Mouse (Mus musculus): ENCODE data around the gene Eif5a. TPM values are rescaled to one million over a fixed set of nuclear protein-coding genes. Genes with fewer than 3 reads are reported as not detected.
A peak's percentile ranks its signal among the peaks of the same experiment; 100 is the strongest.
"Not testable (repeated sequence)": the region's sequence is repeated elsewhere in the genome, so short reads cannot be mapped to it uniquely, and the experiment has no call there.

Gene Eif5a
- polyA plus RNA-seq, 1 experiment from 2014 or later = 1,061 TPM

- H3K4me3 ChIP-seq (ENCODE audit: low read depth, low read length) = no peak within 1 kb of the TSS
- no peak for ATAC-seq
- no peaks in the 10 kb centered on the region for H3K9me3 ChIP-seq (replicated peaks; ENCODE audit: control insufficient read depth, low read length, poor library complexity, severe bottlenecking)
- H3K36me3 ChIP-seq (ENCODE audit: control insufficient read depth, insufficient read depth, low read length) = peaks cover 13% of the 10 kb centered on the region
- WGBS = 10% methylated on average over 24 of the region's 24 CpGs
- H3K27me3 ChIP-seq (ENCODE audit: control insufficient read depth, insufficient read depth, low read depth, low read length) = peaks cover 60% of the 10 kb centered on the region
- H3K4me1 ChIP-seq (ENCODE audit: control insufficient read depth, insufficient read depth, low read length) = peaks cover 6% of the 10 kb centered on the region; the same call in 1 of the 2 replicates
- no peak within 1 kb of the TSS for H3K9ac ChIP-seq (ENCODE audit: low read depth, low read length)
- H3K4me2 ChIP-seq (ENCODE audit: low read length) = peak within 1 kb of the TSS; percentile 15; the same call in 1 of the 2 replicates
- H3K27ac ChIP-seq (ENCODE audit: low read length) = no peak within 1 kb of the TSS
Measured at GRCm38 (mm10) chr11:69964650-69965270, 43.0 kb upstream of the Eif5a start, which contains the start of gene Cldn7. Gene Cldn7 (plus strand): TSS chr11:69964779.

GRCm38 (mm10) chr11:69961841-69962240, 40.1 kb upstream of the Eif5a start:
- WGBS = 44% methylated on average over 5 of the region's 5 CpGs
- Histone ChIP-seq H3K27ac (ENCODE audit: low read length) (no peak overlapping the region), H3K9ac (ENCODE audit: low read depth, low read length) (no peak overlapping the region), H3K36me3 (ENCODE audit: control insufficient read depth, insufficient read depth, low read length) (no peaks in the 10 kb centered on the region), H3K27me3 (ENCODE audit: control insufficient read depth, insufficient read depth, low read depth, low read length) (peaks cover 50% of the 10 kb centered on the region), H3K4me3 (ENCODE audit: low read depth, low read length) (no peak overlapping the region), H3K4me2 (ENCODE audit: low read length) (no peak overlapping the region), H3K9me3 (replicated peaks; ENCODE audit: control insufficient read depth, low read length, poor library complexity, severe bottlenecking) (no peaks in the 10 kb centered on the region), H3K4me1 (ENCODE audit: control insufficient read depth, insufficient read depth, low read length) (peaks cover 6% of the 10 kb centered on the region; the same call in 1 of the 2 replicates)
- no peak for ATAC-seq

DNA sequence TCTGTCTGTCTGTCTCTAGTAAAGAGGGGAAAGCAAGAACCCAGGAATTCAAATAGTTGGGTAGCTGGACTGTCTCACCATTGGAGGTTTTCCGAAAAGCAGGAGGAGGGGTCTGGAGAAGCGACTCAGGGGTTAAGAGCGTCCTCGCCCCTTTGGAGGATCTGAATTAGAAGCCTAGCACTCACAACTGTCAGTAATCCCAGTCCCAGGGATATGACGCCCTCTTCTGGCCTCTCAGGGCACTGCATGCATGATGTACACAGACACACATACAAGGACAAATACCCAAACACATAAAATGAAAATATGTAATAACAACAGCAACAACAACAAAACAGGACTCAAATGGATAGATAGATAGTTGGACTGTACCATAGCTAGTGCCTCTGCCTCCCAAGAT, 38.9 kb upstream of the Eif5a start:
- Histone ChIP-seq H3K4me3 (ENCODE audit: low read depth, low read length) (no peak overlapping the region), H3K9me3 (replicated peaks; ENCODE audit: control insufficient read depth, low read length, poor library complexity, severe bottlenecking) (no peaks in the 10 kb centered on the region), H3K27me3 (ENCODE audit: control insufficient read depth, insufficient read depth, low read depth, low read length) (peaks cover 39% of the 10 kb centered on the region), H3K4me2 (ENCODE audit: low read length) (no peak overlapping the region), H3K4me1 (ENCODE audit: control insufficient read depth, insufficient read depth, low read length) (peaks cover 2% of the 10 kb centered on the region; the same call in 1 of the 2 replicates), H3K27ac (ENCODE audit: low read length) (no peak overlapping the region), H3K36me3 (ENCODE audit: control insufficient read depth, insufficient read depth, low read length) (no peaks in the 10 kb centered on the region), H3K9ac (ENCODE audit: low read depth, low read length) (no peak overlapping the region)
- 26% methylated on average over 5 of the region's 5 CpGs for WGBS
- no peak for ATAC-seq

DNA sequence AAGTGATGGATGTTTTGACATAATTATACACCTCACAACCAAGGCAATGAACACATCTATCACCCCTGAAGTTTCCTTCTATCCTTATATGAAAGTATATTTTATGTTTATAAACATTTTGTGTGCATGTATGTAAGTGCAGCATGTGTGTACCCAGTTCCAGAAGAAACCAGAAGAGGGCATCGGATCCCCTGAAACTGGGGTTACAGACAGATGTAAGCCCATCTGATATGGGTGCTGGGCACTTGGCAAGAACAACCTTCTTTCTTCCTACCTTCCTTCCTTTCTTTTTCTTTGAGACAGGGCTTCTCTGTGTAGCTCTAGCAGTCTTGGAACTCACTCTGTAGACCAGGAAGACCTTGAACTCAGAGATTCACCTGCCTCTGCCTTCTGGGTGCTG, 34.5 kb upstream of the Eif5a start:
- no peak overlapping the region for H3K4me3 ChIP-seq (ENCODE audit: low read depth, low read length)
- no peaks in the 10 kb centered on the region for H3K9me3 ChIP-seq (replicated peaks; ENCODE audit: control insufficient read depth, low read length, poor library complexity, severe bottlenecking)
- no peaks in the 10 kb centered on the region for H3K36me3 ChIP-seq (ENCODE audit: control insufficient read depth, insufficient read depth, low read length)
- H3K9ac ChIP-seq (ENCODE audit: low read depth, low read length) = no peak overlapping the region
- H3K4me2 ChIP-seq (ENCODE audit: low read length) = no peak overlapping the region
- H3K27me3 ChIP-seq (ENCODE audit: control insufficient read depth, insufficient read depth, low read depth, low read length) = peaks cover 5% of the 10 kb centered on the region
- H3K27ac ChIP-seq (ENCODE audit: low read length) = no peak overlapping the region
- no peak for ATAC-seq
- WGBS = 85% methylated on average over 1 of the region's 1 CpGs
- no peaks in the 10 kb centered on the region for H3K4me1 ChIP-seq (ENCODE audit: control insufficient read depth, insufficient read depth, low read length)

DNA sequence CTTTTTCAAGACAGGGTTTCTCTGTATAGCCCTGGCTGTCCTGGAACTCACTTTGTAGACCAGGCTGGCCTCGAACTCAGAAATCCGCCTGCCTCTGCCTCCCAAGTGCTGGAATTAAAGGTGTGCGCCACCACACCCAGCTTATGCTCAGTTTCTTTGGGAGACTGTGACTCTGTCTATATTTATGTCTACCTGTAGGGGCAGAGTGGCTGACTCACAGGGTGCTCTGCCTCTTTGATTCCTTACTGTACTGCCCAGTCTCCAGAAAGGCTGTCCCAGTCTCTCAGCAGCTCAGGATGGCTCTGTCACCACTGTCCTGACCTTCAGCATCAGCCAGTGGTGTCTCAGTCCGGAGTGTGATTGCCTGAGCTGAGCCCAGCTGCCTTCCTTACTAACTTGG, 33.9 kb upstream of the Eif5a start:
- H3K4me3 ChIP-seq (ENCODE audit: low read depth, low read length); H3K9me3 ChIP-seq (replicated peaks; ENCODE audit: control insufficient read depth, low read length, poor library complexity, severe bottlenecking); H3K4me1 ChIP-seq (ENCODE audit: control insufficient read depth, insufficient read depth, low read length); H3K27ac ChIP-seq (ENCODE audit: low read length); ATAC-seq; H3K4me2 ChIP-seq (ENCODE audit: low read length); H3K27me3 ChIP-seq (ENCODE audit: control insufficient read depth, insufficient read depth, low read depth, low read length); H3K36me3 ChIP-seq (ENCODE audit: control insufficient read depth, insufficient read depth, low read length); H3K9ac ChIP-seq (ENCODE audit: low read depth, low read length): not testable (repeated sequence)
- WGBS = 68% methylated on average over 4 of the region's 4 CpGs

- Histone ChIP-seq H3K4me2 (ENCODE audit: low read length) (no peak overlapping the region), H3K9ac (ENCODE audit: low read depth, low read length) (no peak overlapping the region), H3K4me1 (ENCODE audit: control insufficient read depth, insufficient read depth, low read length) (no peaks in the 10 kb centered on the region), H3K36me3 (ENCODE audit: control insufficient read depth, insufficient read depth, low read length) (no peaks in the 10 kb centered on the region), H3K27me3 (ENCODE audit: control insufficient read depth, insufficient read depth, low read depth, low read length) (peaks cover 6% of the 10 kb centered on the region), H3K27ac (ENCODE audit: low read length) (no peak overlapping the region), H3K9me3 (replicated peaks; ENCODE audit: control insufficient read depth, low read length, poor library complexity, severe bottlenecking) (no peaks in the 10 kb centered on the region), H3K4me3 (ENCODE audit: low read depth, low read length) (no peak overlapping the region)
- no peak for ATAC-seq
- 67% methylated on average over 11 of the region's 11 CpGs for WGBS
Measured at GRCm38 (mm10) chr11:69953267-69953915, 31.6 kb upstream of the Eif5a start.

- no peak overlapping the region for H3K27ac ChIP-seq (ENCODE audit: low read length)
- ATAC-seq = no peak
- 50% methylated on average over 1 of the region's 1 CpGs for WGBS
- no peak overlapping the region for H3K4me2 ChIP-seq (ENCODE audit: low read length)
- H3K9me3 ChIP-seq (replicated peaks; ENCODE audit: control insufficient read depth, low read length, poor library complexity, severe bottlenecking) = no peaks in the 10 kb centered on the region
- no peak overlapping the region for H3K4me3 ChIP-seq (ENCODE audit: low read depth, low read length)
- no peaks in the 10 kb centered on the region for H3K36me3 ChIP-seq (ENCODE audit: control insufficient read depth, insufficient read depth, low read length)
- H3K4me1 ChIP-seq (ENCODE audit: control insufficient read depth, insufficient read depth, low read length) = peaks cover 1% of the 10 kb centered on the region; the same call in 1 of the 2 replicates
- H3K9ac ChIP-seq (ENCODE audit: low read depth, low read length) = no peak overlapping the region
- H3K27me3 ChIP-seq (ENCODE audit: control insufficient read depth, insufficient read depth, low read depth, low read length) = peaks cover 8% of the 10 kb centered on the region
Measured at GRCm38 (mm10) chr11:69952274-69952673, 30.5 kb upstream of the Eif5a start.

- H3K36me3 ChIP-seq (ENCODE audit: control insufficient read depth, insufficient read depth, low read length) = no peaks in the 10 kb centered on the region
Measured at GRCm38 (mm10) chr11:69950807-69951459, 29.2 kb upstream of the Eif5a start.

DNA sequence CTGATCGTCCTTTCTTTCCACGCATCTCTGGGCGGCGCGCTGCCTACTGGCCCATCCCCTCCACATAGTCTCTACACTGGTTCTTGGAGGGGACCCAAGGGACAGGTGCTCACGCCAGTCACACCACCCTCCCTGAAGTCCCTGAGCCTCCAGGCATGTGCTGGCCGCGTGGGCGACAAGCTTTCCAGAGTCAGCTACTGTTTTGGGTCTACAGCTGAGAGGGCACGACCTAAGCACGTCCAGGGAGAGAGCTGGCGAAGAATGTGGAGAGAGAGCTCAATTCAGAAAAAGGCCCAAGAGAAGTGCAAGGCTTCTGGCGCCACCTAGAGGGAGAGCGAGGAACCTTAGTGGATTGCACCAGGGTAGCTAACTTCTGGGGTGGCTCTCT, 27.0 kb upstream of the Eif5a start:
- peak overlapping the region; percentile 43; the same call in 1 of the 2 replicates for H3K9ac ChIP-seq (ENCODE audit: low read depth, low read length)
- ATAC-seq = peak; percentile 43; the same call in 1 of the 2 replicates

More at GRCm38 (mm10) chr11:69950807-69951459, 29.2 kb upstream of the Eif5a start:
- Histone ChIP-seq H3K9me3 (replicated peaks; ENCODE audit: control insufficient read depth, low read length, poor library complexity, severe bottlenecking) (no peaks in the 10 kb centered on the region), H3K4me1 (ENCODE audit: control insufficient read depth, insufficient read depth, low read length) (peaks cover 2% of the 10 kb centered on the region; the same call in 1 of the 2 replicates), H3K9ac (ENCODE audit: low read depth, low read length) (no peak overlapping the region), H3K4me2 (ENCODE audit: low read length) (no peak overlapping the region), H3K27me3 (ENCODE audit: control insufficient read depth, insufficient read depth, low read depth, low read length) (peaks cover 8% of the 10 kb centered on the region), H3K4me3 (ENCODE audit: low read depth, low read length) (no peak overlapping the region), H3K27ac (ENCODE audit: low read length) (no peak overlapping the region)
- no peak for ATAC-seq
- WGBS = 44% methylated on average over 4 of the region's 4 CpGs

More for the DNA sequence above, 27.0 kb upstream of the Eif5a start:
- peaks cover 8% of the 10 kb centered on the region for H3K27me3 ChIP-seq (ENCODE audit: control insufficient read depth, insufficient read depth, low read depth, low read length)
- H3K9me3 ChIP-seq (replicated peaks; ENCODE audit: control insufficient read depth, low read length, poor library complexity, severe bottlenecking) = no peaks in the 10 kb centered on the region
- 0% methylated on average over 14 of the region's 14 CpGs for WGBS
- H3K27ac ChIP-seq (ENCODE audit: low read length) = no peak overlapping the region
- H3K4me2 ChIP-seq (ENCODE audit: low read length) = peak overlapping the region; percentile 60
- no peaks in the 10 kb centered on the region for H3K36me3 ChIP-seq (ENCODE audit: control insufficient read depth, insufficient read depth, low read length)
- H3K4me3 ChIP-seq (ENCODE audit: low read depth, low read length) = peak overlapping the region; percentile 44
- peaks cover 2% of the 10 kb centered on the region; the same call in 1 of the 2 replicates for H3K4me1 ChIP-seq (ENCODE audit: control insufficient read depth, insufficient read depth, low read length)
